Mouse (Mus musculus) T-cell, adult 2 months (primary cell): Measurements from ENCODE around the gene Adam30.
"Not testable (repeated sequence)": the region's sequence is repeated elsewhere in the genome, so short reads cannot be mapped to it uniquely, and the experiment has no call there.

Experiments used
- DNase-seq: peaks from one replicate; pipeline ENCODE4 v3.0.0; 2022; ENCODE audit warnings: low spot score

Adam30 gene

GRCm38 (mm10) chr3:98160330-98160729, at the start of gene Adam30:
Gene Adam30, plus strand, starts transcription at chr3:98160630.
- no peak for DNase-seq

- no peak for DNase-seq
Measured at GRCm38 (mm10) chr3:98118252-98118651, 42.2 kb upstream of the Adam30 start.

- DNase-seq: no peak
Measured at GRCm38 (mm10) chr3:98119338-98119737, 41.1 kb upstream of the Adam30 start.

GRCm38 (mm10) chr3:98120884-98121283, 39.5 kb upstream of the Adam30 start:
- DNase-seq: no peak

- DNase-seq: no peak
Measured at GRCm38 (mm10) chr3:98127775-98128174, 32.7 kb upstream of the Adam30 start.

GRCm38 (mm10) chr3:98128716-98129115, 31.7 kb upstream of the Adam30 start:
- DNase-seq: no peak

- DNase-seq: not testable (repeated sequence)
Measured at GRCm38 (mm10) chr3:98132140-98132539, 28.3 kb upstream of the Adam30 start.

GRCm38 (mm10) chr3:98132636-98133035, 27.8 kb upstream of the Adam30 start:
- no peak for DNase-seq

GRCm38 (mm10) chr3:98141456-98141855, 19.0 kb upstream of the Adam30 start:
- no peak for DNase-seq

- no peak for DNase-seq
Measured at GRCm38 (mm10) chr3:98142862-98143261, 17.6 kb upstream of the Adam30 start.

GRCm38 (mm10) chr3:98145204-98145603, 15.2 kb upstream of the Adam30 start:
- DNase-seq: no peak

GRCm38 (mm10) chr3:98146471-98147410, 13.7 kb upstream of the Adam30 start:
- no peak for DNase-seq

- DNase-seq: no peak
Measured at GRCm38 (mm10) chr3:98147706-98148105, 12.7 kb upstream of the Adam30 start.

GRCm38 (mm10) chr3:98149881-98150280, 10.5 kb upstream of the Adam30 start:
- DNase-seq: no peak

GRCm38 (mm10) chr3:98151016-98151415, 9.4 kb upstream of the Adam30 start:
- no peak for DNase-seq

- DNase-seq: no peak
Measured at GRCm38 (mm10) chr3:98153460-98153859, 7.0 kb upstream of the Adam30 start.

GRCm38 (mm10) chr3:98156158-98156557, 4.3 kb upstream of the Adam30 start:
- no peak for DNase-seq

- no peak for DNase-seq
Measured at GRCm38 (mm10) chr3:98157073-98157472, 3.4 kb upstream of the Adam30 start.

GRCm38 (mm10) chr3:98157585-98157984, 2.8 kb upstream of the Adam30 start:
- no peak for DNase-seq

GRCm38 (mm10) chr3:98158646-98159045, 1.8 kb upstream of the Adam30 start:
- no peak for DNase-seq

GRCm38 (mm10) chr3:98159289-98159688, 1.1 kb upstream of the Adam30 start:
- DNase-seq: no peak

GRCm38 (mm10) chr3:98178340-98178739, 17.9 kb downstream of the Adam30 start:
- no peak for DNase-seq

- DNase-seq: no peak
Measured at GRCm38 (mm10) chr3:98180805-98181204, 20.4 kb downstream of the Adam30 start.
